Mouse (Mus musculus) retina, postnatal 1 day (tissue): ENCODE results near the gene Ccdc88b.

ENCODE experiments used
- DNase-seq: peaks from one replicate; pipeline ENCODE4 v3.0.0-alpha.2; 2012

Gene Ccdc88b

DNA sequence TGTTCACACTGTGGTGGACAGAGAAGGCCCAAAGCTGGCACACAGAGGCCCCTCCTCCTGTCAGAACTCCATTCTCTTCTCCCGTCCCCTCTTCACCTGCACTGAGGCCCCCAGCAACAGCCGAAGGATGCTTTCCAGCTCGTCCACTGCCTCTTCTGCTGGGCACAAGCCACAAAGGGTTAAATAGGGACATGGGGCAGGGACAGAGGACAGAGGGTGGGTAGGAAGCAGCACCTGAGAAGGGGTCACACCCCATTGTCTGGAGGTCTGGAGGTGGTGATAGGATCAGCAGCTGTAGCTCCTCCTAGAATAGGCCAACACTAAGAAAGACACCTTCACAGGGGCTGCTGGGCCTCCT lies 1.0 kb downstream of the Ccdc88b start:
- DNase-seq = no peak

DNA sequence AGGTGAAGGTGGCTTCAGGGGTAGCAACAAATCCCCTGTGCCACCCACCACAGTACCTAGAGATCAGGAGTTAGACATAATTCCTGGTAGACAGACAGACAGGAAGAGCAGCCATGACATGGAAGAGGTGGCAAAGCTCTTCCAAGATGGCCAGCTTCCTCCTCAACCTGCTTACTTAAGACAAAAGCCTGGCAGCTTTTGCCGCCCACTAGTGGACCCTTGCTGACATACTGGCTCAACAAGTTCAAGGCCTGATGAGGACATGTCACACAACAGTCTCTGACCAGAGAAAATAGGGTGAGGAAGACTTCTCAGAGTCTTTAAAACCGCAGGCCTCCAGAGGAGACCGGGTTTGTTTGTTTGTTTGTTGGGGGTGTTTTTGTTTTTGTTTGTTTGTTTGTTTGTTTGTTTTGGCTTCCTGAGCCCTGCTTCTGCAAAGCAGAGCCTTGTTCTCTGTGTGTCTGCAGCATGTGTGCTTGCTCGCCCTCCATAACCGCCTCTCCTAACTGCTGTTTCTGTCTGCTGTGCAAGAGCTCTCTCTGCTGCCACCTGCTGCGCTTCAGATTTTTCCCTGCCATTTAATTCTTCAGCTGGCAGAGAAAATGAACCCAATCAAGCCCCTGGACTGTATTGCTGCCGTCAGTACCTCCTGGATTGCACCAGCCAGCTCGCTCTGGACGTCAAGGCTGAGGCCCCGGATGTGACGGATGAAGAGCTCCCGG lies 1.6 kb downstream of the Ccdc88b start:
- DNase-seq = peak; percentile 80

DNA sequence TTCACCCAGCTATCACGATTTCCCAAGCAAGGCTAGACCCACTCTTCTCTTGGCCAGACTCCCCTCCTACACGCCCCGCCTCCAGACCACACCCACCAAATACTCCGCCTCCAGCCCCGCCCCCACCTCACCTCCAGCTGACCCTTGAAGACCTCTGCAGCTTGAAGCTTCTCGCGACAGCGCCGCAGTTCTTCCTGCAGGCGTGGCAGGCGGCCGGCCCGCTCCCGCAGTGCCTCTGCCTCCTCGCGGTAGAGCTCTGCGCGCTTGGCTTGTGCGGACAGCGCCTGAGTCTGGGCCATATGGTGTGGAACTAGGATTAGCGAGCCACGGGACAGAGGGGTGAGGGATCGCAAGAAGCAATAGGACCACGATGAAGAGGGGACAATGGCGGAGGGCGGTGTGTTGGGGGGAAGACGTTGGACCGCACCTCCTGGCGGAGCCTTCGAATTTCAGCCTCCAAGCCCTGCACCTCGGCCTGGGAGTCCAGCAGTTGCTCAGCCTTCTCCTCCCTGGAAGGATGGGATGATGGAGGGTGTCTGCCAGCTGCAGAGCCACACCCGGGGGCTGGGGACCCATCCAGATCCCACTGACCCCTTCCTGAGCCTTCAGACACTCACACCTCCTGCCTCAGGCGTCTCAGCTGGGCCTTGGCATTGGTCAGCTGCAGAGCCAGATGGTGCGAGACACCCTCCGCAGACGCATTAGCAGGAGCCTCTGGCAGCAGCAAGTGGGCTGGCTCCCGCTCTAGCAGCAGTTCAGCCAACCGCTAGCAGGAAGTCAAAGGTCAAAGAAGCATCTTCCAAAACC lies 2.6 kb downstream of the Ccdc88b start:
- peak; percentile 89 for DNase-seq

DNA sequence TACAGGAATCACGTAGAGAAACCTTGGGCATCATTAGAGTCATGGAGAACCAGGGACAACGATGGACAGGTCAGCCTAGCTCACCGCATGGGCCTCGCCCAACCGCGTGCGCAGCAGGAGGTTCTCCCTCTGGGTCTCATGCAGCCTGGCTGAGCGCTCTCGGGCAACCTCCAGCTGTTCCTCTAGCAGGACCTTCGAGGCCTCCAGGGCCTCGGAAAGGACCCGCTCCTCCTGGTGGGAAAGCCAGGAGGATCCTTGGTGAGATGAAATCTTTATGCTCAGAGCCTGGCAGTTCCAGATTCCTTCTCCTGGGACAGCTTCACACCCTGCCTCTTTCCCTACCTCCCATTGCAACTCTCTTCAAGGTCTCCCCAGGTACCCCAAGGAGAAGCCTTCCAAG lies 3.4 kb downstream of the Ccdc88b start:
- DNase-seq = no peak

DNA sequence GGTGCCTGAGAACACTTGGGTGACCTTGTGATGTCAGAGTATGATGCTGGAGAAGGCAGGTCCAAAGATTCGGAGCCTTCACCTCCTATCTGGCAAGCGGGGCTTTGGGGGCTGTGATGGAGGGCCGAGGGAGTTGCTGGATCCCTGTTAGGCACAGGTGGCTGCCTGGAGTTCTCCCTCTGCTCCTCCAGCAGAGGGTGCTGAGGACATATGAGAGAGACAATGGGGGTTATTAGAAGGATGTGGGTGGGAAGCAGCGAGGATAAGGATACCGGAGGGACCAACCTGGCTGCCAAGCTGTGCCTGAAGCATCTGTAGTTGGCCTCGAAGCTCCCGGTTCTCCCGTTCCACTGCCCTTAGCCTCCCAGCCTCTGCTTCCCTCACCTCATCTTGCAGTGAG lies 4.1 kb downstream of the Ccdc88b start:
- no peak for DNase-seq

DNA sequence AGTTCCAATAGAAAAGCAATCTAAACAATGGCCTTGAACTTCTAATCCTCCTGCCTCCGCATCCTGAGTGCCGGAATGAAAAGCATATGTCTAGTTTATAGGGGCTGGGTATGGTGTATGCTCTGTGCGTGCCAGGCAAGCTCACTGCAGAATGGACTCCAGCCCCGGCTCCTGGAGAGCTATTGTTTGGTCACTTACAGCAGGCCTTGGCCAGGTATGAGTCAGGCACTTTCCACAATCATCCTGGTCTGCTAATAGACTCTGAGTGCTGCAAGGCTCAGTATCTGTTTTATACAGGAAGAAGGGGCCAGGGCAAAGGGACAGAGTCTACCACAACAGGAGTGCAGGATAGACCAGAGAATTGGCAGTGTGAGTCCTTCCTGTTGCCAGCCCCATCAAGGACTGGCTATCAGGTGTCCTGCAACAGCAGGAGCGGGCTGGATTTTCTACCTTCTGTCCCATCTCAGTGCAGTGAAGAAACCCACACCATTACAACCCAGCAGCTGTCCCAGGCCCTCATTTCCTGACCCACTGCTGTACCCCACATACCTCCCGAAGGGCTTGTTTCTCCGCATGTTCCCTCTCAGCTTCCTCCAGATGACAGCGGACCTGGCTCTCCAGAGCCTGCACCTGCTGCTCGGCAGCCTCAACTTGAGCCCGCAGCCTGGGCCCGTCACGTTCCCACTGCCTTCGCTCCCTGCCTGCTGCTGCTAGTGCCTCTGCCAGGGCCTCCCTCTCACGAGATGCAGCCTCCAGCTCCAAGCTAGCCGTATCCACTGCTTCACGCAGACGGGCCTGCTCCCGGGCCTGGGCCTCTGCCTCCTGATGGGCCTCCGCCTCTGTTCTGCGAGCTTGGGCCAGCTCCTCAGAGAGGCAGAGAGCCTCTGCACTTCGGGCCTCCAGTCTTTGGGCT lies 5.4 kb downstream of the Ccdc88b start:
- no peak for DNase-seq

DNA sequence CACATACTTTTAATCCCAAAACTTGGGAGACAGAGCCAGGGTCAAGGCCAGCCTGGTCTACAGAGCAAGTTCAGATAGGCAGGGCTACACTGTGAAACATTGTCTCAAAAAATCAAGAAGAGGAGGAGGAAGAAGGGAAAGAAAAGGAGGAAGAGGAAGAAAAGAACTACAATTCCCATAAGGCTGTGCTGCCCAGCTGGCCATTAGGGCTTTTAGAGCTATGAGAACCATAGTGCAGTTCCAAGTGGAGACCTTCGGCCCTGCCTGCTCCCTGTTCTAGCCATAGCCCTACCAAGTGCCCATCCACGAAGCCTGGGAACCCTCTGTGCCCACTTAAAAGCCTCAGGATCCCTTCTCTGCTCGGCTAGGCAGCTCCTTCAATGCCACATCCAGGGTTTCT lies 6.5 kb downstream of the Ccdc88b start:
- DNase-seq = no peak

DNA sequence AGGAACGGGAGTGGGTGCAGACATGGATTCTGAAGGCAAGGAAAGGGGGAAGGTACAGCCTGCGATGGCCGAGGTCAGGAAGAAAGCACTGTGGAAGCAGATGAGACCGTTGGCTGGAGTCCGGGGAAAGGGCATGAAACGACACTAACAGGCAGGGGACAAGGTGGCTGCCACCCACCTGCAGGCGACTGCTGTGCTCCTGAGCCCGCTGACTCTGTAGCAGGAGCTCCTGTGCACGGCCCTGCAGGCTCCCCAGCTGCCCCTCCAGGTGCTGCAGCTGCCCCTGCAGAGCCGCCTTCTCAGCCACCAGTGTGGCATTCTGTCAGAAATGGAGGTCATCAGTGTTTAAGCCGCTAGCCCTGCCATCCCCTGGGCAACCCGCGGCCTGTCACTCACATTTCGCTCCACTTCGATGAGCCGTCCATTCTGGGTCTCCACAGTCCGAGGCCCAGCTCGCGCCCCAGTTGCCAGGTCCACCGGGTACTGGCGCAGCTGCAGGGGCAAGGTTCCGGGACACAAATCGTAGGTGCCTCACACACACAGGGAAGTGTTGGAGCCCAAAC lies 8.4 kb downstream of the Ccdc88b start:
- peak; percentile 78 for DNase-seq

DNA sequence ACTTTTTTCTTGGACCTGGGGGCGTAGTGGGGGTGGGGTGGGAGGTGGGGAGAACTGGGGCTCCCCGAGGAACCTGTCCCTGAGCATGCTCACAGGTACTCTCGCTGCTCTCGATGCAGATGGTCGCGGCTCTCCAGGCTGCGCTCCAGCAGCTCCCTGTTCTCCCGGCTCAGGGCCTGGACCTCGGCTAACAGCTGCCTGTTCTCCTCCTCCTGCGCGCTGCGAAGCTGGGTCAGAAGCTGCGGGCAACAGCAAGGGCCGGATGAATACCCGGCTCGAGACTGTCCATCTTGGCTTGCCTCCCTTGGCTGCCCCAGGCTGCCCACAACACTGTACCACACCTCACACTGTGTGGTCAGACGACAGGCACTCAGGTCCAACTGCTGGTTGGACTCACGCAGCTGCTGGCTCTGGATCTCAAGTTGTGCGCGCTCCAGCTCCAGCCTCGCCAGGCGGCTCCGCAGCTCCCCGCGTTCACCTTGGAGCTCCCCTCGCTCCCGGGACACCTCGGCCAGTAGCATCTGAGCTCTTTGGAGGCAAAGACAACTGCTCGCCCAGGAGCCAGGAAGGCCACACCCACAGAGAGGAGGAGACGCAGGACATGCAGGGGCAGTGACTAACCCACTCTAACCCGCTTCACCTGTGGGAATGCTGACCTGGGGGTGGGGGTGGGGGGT lies 10.0 kb downstream of the Ccdc88b start:
- peak; percentile 36 for DNase-seq

DNA sequence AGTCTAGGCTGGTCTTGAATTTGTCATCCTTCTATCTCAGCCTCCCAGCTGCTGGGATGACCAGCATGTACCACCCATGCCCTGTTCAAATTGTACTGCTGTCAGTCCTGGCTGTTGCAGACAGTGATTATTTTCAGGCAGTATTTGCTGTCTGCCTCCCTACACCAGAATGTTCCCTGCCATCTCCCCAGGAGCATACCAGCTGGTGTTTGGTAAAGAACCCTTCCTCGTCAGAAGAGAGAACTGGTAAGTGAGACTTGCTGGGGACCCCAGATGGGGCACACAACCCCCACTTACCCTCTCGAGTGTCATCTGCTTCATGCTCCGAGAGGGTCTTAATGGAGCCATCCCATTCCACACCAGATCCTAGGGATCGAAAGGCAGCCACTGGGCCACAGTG lies 12.0 kb downstream of the Ccdc88b start:
- no peak for DNase-seq

DNA sequence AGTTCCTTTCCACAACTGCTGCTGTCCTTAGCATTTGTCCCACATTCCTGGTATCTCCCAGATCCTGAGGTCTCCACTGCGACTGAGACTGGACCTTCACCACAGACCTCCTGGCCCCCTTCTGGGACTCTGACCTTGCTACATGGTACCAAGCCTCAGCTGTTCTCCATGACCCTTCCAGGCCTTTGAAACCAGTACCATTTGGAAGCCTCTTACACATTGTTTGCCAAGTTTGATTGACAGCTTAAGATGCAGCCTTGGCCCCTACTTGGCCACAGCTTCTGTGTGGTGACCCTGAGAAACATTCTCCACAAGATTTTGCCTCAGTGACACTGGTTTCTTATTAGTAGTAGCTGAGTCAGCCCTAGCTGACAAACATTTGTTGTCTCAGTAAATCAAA lies 15.7 kb downstream of the Ccdc88b start:
- no peak for DNase-seq

DNA sequence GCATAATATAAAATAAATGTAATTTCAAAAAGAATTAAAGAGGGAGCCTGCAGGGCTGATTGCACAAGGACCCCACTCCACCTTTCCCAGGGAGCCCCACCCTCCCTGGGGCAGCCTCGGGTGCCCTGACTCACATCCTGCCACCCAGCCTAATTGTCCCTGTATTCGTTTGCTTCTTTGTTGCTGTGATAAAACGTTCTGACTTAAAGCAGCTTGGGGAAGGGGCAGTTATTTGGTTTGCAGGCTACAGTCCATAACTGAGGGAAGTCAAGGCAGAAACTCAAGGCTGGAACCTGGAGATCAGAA lies 16.8 kb downstream of the Ccdc88b start:
- DNase-seq = no peak

DNA sequence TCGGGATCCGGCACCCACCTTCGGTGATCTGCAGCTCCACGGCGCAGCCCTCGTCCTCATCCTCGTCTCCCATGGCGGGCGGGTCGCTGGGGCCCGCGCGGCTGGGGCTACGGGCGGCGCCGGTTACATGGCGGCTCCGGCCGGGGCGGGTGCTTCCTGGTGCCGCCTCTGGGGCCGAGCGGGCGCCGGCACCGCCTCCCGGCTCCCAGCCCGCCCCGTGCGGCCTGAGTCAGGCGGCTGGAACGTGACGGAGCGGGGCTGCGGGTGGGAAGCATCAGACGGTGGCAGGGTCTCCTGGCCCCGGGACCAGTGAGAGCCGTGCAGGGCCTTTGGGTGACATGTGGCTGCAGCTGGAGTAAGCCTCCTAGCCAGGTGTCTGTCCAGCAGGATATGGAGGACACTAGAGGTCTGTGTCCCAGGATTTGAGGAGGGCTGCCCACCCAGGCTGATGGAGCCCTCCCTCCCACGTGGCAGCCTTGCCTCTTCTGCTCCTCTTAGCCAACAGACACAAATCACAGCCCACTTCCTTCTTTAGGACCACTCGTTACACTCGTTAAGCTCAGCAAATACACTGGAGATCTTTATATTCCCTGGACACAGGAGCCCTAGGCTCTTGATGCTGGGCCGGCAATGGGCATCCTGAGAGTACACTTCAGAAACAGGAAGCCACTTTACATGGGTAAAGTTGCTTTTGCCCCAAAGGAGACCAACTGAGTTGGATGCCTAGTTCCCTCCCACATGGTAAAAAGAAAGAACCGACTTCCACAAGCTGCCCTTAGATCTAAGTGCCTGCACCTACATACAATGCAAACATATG lies 17.3 kb downstream of the Ccdc88b start, which contains the start of gene Rps6ka4:
Gene Rps6ka4, minus strand, starts transcription at position 162 of the 817 bp plus-strand sequence.
- DNase-seq = peak; percentile 67

DNA sequence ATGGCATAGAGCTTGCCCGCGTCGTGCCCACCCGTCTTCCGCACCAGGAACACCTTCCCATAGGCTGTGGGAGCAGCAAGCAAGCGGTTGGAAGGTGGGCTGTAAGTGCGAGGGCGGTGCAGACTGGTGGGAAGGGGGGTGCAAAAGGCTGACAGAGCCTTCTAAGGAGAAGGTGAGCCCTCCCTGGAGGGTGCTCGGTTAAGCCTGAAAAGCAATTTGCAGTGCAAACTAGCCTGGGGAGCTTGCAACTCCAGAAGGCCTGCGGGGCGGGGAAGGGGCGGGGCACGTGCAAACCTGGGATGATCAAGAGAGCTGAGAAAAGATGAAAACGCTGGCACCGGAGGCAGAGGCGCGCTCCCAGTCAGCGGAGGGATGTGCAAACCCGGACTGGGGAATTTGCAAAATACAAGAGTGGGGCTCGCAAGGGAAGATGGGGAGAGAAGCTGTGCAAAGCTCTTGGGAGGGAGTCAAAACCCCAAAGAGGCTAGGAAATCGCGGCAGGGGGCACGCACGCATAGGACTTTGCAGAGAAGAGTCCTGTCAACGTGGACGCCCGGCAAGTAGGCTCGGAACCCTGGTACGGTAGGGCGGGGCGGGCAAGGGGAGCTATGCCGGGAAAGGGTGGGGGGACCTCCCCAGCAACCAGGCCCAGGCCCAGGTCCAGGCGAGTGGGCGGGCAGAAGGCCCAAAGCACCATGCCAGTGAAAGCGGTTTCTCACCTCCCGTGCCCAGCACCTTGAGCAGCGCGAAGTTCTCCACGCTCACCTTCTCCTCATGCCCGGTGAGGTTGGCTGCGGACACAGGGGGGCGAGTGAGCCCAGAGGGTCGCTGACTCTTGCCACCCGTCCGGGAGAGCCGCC lies 18.2 kb downstream of the Ccdc88b start:
- peak; percentile 47 for DNase-seq

DNA sequence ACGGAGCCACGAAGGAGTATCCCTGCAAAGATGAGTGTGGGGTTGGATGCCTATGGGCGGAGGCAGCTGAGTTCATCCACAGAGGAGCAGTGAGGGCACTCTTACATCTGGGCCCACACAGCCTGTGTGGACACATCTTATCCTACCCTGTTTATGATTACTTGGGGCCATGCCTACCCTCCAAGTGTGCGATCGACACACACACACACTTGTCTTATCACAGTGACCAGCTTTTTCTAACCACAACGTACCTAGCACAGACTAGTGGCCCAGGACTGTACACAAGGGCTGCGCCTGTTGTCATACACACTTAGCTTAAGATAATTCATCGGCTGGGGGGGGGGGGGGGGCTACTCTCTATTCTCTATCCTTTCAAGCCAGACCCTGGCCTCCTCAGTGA lies 25.6 kb downstream of the Ccdc88b start:
- DNase-seq = no peak

DNA sequence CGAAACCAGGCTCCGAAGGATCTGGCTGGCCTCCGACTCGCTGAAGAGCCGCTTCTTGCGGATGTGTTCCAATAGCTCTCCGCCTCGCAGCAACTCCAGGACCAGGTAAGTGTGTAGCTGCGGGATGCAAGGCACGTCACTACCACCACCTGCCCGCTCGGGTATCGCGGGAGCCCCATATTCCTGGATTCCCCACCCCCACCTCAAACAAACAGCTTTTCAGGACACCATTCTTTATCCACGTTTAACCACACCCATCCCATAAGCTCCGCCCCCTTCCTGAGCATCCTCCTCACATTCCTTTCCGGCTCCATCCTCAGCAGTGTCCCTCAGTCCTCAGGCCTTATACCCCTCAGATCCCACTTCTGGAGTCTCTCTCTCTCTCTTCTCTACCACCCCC lies 26.7 kb downstream of the Ccdc88b start:
- DNase-seq = peak; percentile 61

DNA sequence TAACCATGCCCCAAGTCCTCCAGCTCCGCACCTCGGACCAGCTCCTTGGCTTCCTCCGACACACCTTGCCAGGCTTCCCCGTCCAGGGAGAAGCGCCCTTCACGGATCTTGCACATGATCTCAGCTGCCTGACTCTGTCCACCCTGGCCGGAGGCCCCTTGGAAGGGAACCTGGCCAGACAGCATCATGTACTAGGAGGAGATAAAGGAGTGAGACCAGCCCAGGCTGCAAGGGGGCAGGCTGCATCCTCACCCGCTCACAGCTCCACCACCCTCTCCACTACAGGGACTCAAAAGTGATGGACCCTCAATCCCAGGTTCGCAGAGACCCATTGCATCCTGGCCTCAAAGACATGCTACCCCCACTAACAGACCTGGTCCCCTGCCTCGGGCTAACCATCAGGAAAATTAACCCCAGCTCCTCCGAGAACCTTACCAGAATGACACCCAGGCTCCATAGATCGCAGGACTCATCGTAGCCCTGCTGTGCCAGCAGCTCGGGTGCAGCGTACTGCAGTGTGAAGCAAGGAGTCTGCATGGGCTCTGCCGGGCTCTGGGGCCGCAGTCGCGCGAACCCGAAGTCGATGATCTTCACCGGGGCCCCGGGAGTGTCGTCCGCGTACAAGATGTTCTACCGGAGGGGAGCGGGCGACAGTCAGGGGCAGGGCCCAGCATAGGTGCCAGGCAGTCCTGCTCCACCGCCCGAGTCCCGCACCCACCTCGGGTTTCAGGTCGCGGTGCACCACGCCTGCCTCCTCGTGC lies 27.3 kb downstream of the Ccdc88b start:
- DNase-seq = peak; percentile 20

DNA sequence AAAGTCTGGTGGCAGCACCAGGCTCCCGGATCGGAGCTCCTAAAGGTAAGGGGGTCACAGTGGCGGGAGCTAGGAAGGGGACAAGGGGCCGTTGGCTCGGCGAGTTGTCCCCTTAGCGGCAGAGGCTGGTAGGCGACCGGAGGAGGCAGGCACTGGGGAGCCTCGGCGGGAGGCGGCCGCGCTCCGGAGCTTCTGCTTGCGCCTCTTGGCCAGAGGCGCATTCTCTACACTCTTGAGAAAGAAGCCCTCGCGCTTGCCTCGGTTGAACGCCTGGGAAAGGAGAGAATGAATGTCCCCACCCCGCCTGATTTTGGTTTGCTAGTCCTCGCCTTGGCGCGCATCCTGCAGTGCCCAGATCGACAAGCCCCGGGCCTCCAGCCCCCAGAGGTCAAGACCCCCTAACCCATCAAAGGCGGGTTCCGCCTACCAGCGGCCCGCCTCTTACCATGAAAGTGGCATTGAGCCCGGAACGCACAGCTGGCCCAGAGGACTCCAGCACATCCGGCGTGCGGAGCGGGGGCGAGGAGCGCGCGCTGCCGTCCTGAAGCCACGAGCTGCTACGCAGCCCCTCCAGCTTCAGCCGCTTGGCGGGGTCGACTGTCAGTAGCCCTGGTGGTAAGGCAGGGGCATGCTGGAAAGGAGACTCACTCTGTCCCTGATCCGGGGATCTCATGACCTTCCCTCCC lies 28.0 kb downstream of the Ccdc88b start:
- peak; percentile 64 for DNase-seq

DNA sequence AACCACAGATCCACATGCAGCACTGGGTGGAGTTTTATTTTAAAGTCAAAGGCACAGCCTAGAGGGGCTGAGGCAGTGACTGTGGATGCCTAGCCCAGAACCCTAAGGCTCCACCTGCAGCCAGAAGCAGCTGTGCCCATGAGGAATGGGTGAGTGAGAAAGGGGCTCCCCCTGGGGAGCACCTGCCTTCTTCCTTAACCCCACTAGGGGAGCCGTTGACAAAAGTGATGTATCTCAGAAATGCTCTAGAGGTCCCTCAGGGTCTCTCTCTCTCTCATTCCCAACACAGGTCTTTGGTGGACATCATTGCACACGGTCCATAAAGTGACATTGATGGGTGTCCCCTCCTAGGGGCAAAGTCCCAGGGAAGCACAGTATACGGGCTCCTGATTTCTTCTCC lies 28.9 kb downstream of the Ccdc88b start:
- DNase-seq = peak; percentile 64
